Mouse (Mus musculus) MEL (cell line): ENCODE results near the gene Frk. TPM values are rescaled to one million over a fixed set of nuclear protein-coding genes. Genes with fewer than 3 reads are reported as not detected.

ENCODE experiments used
- DNase-seq: peaks from one replicate; pipeline ENCODE4 v3.0.0; 2011; ENCODE audit warnings: low read depth, low spot score
- H3K27ac ChIP-seq: 2 replicates; pipeline ENCODE4 v1.5.1; 2012; ENCODE audit warnings: low read depth, mild to moderate bottlenecking, control low read depth, low read length, moderate library complexity; ENCODE audit not compliant: control insufficient read depth
- H3K27me3 ChIP-seq, 2 experiments: fragments of 150-350 bp in 1 of 2; sonication (generic) in 1 of 2; 2 replicates each; pipeline ENCODE4 v1.6.1; 2012; ENCODE audit warnings: low read length in 2 of 2, mild to moderate bottlenecking in 2 of 2, improper control_type of control experiment in 1 of 2, moderate library complexity in 1 of 2; ENCODE audit not compliant: insufficient read depth in 2 of 2, control insufficient read depth in 1 of 2
- H3K36me3 ChIP-seq, 2 experiments: 2 replicates each; pipeline ENCODE4 v1.6.1; 2012 to 2014; ENCODE audit warnings: low read length in 2 of 2, improper control_type of control experiment in 1 of 2, inconsistent platforms in 1 of 2, mild to moderate bottlenecking in 1 of 2; ENCODE audit not compliant: insufficient read depth in 2 of 2, control insufficient read depth in 1 of 2
- H3K4me1 ChIP-seq, 2 experiments: fragments of 150-350 bp in 1 of 2; sonication (generic) in 1 of 2; 2 replicates each; pipeline ENCODE4 v1.6.1; 2012; ENCODE audit warnings: low read length in 2 of 2, improper control_type of control experiment in 1 of 2, mild to moderate bottlenecking in 1 of 2; ENCODE audit not compliant: insufficient read depth in 2 of 2, control insufficient read depth in 1 of 2
- H3K4me3 ChIP-seq, 2 experiments: fragments of 150-350 bp in 1 of 2; sonication (generic) in 1 of 2; 2 replicates each; pipeline ENCODE4 v1.5.1; 2012; ENCODE audit warnings: low read depth in 2 of 2, low read length in 2 of 2, mild to moderate bottlenecking in 2 of 2, moderate library complexity in 2 of 2, control low read depth in 1 of 2, improper control_type of control experiment in 1 of 2; ENCODE audit not compliant: control insufficient read depth in 1 of 2, insufficient read depth in 1 of 2
- H3K79me2 ChIP-seq: 2 replicates; pipeline ENCODE4 v1.6.1; 2012; ENCODE audit warnings: mild to moderate bottlenecking, low read length, moderate library complexity; ENCODE audit not compliant: control insufficient read depth, poor library complexity, insufficient read depth
- H3K9ac ChIP-seq: 2 replicates; pipeline ENCODE4 v1.6.1; 2012; ENCODE audit warnings: low read depth, mild to moderate bottlenecking, control low read depth, low read length, moderate library complexity; ENCODE audit not compliant: control insufficient read depth, poor library complexity, severe bottlenecking
- H3K9me3 ChIP-seq: fragments of 150-350 bp; sonication (generic); replicated peaks from 2 replicates; pipeline ENCODE4 v1.6.1; 2012; ENCODE audit warnings: mild to moderate bottlenecking, low read length, improper control_type of control experiment, moderate library complexity; ENCODE audit not compliant: insufficient read depth
- CHD1 ChIP-seq: IDR thresholded peaks from 2 replicates; pipeline ENCODE4 v1.6.1; 2012; ENCODE audit warnings: low read depth, mild to moderate bottlenecking, inconsistent platforms, low read length, improper control_type of control experiment
- GATA1 ChIP-seq: IDR thresholded peaks from 2 replicates; pipeline ENCODE4 v1.6.1; 2011; ENCODE audit warnings: low read depth, low read length, improper control_type of control experiment
- HCFC1 ChIP-seq: IDR thresholded peaks from 2 replicates; pipeline ENCODE4 v1.6.1; 2012; ENCODE audit warnings: low read depth, mild to moderate bottlenecking, inconsistent platforms, low read length, improper control_type of control experiment, moderate library complexity
- MAZ ChIP-seq: IDR thresholded peaks from 2 replicates; pipeline ENCODE4 v1.6.1; 2012; ENCODE audit warnings: low read depth, mild to moderate bottlenecking, inconsistent platforms, low read length, improper control_type of control experiment
- MYC ChIP-seq: IDR thresholded peaks from 2 replicates; pipeline ENCODE4 v1.6.1; 2011; ENCODE audit warnings: low read depth, mild to moderate bottlenecking, low read length, improper control_type of control experiment, moderate library complexity
- NELFE ChIP-seq: IDR thresholded peaks from 2 replicates; pipeline ENCODE4 v1.6.1; 2011; ENCODE audit warnings: low read depth, low read length, improper control_type of control experiment
- TBP ChIP-seq: IDR thresholded peaks from 2 replicates; pipeline ENCODE4 v1.8.0; 2011; ENCODE audit warnings: low read depth, low read length, improper control_type of control experiment
- USF2 ChIP-seq, 2 experiments: IDR thresholded peaks; 2 replicates each; pipeline ENCODE4 v1.6.1; 2011 to 2012; ENCODE audit warnings: improper control_type of control experiment in 2 of 2, low read length in 2 of 2, borderline replicate concordance in 1 of 2, inconsistent platforms in 1 of 2, low read depth in 1 of 2, mild to moderate bottlenecking in 1 of 2; ENCODE audit not compliant: insufficient read depth in 1 of 2
- ZMIZ1 ChIP-seq: IDR thresholded peaks from 2 replicates; pipeline ENCODE4 v1.6.1; 2012; ENCODE audit warnings: low read depth, mild to moderate bottlenecking, inconsistent platforms, low read length, improper control_type of control experiment, moderate library complexity
- ZNF384 ChIP-seq: IDR thresholded peaks from 2 replicates; pipeline ENCODE4 v1.6.1; 2012; ENCODE audit warnings: low read depth, mild to moderate bottlenecking, inconsistent platforms, low read length, improper control_type of control experiment
- polyA plus RNA-seq, 2 experiments: library from polyadenylated mRNA; stranded (reverse) in 1 of 2; unstranded in 1 of 2; fragments of >175 nt in 1 of 2; fragments of >200 nt in 1 of 2; gene quantifications; 2 replicates each; pipeline versions ENCODE4 v1.2.1 to v1.2.4; 2012; ENCODE audit warnings: low replicate concordance in 2 of 2, low read depth in 1 of 2; ENCODE audit not compliant: insufficient read length in 2 of 2, insufficient read depth in 1 of 2, missing spikeins in 1 of 2
- total RNA-seq: library from RNA; depleted of rRNA; stranded (reverse); fragments of 300-350 nt; gene quantifications from 2 replicates; pipeline ENCODE4 v1.2.3, GENCODE M21; 2012

Gene Frk
- total and polyA plus RNA-seq, 3 experiments: not detected

- no peaks in the 10 kb centered on the region for H3K4me1 ChIP-seq
- no peak overlapping the region for H3K27ac ChIP-seq
- no peak overlapping the region for H3K9ac ChIP-seq
- no peaks in the 10 kb centered on the region for H3K9me3 ChIP-seq
- no peak overlapping the region for H3K4me3 ChIP-seq
- H3K27me3 ChIP-seq: no peaks in the 10 kb centered on the region
- TF ChIP-seq NELFE: no peak
- TF ChIP-seq GATA1: no peak
- no peak for TF ChIP-seq TBP
- TF ChIP-seq MYC: no peak
- TF ChIP-seq USF2 (IDR thresholded peaks at IDR 0.05; ENCODE audit: borderline replicate concordance in 1 of 2, insufficient read depth in 1 of 2, low read depth in 1 of 2, low read length in 2 of 2): no peak
- TF ChIP-seq ZNF384: no peak
- no peak for DNase-seq
- H3K36me3 ChIP-seq: no peaks in the 10 kb centered on the region
- H3K79me2 ChIP-seq: no peaks in the 10 kb centered on the region
Measured at GRCm38 (mm10) chr10:34551636-34552035, 68.4 kb downstream of the Frk start.

GRCm38 (mm10) chr10:34563518-34564176, 80.4 kb downstream of the Frk start:
- no peaks in the 10 kb centered on the region for H3K79me2 ChIP-seq
- H3K36me3 ChIP-seq: no peaks in the 10 kb centered on the region
- TF ChIP-seq MAZ (no peak), HCFC1 (no peak), CHD1 (no peak), TBP (no peak)
- no peaks in the 10 kb centered on the region for H3K4me1 ChIP-seq
- no peak for DNase-seq
- H3K9me3 ChIP-seq: no peaks in the 10 kb centered on the region
- H3K9ac ChIP-seq: no peak overlapping the region
- no peak overlapping the region for H3K4me3 ChIP-seq
- H3K27me3 ChIP-seq: no peaks in the 10 kb centered on the region
- H3K27ac ChIP-seq: no peak overlapping the region

- no peak for DNase-seq
- no peaks in the 10 kb centered on the region for H3K79me2 ChIP-seq
- TF ChIP-seq ZMIZ1: no peak
- TF ChIP-seq NELFE: no peak
- TF ChIP-seq, all 39 proteins: peak for 0
- Histone ChIP-seq H3K4me3 (no peak overlapping the region), H3K9ac (no peak overlapping the region), H3K27ac (no peak overlapping the region), H3K27me3 (no peaks in the 10 kb centered on the region), H3K36me3 (no peaks in the 10 kb centered on the region), H3K9me3 (no peaks in the 10 kb centered on the region), H3K4me1 (no peaks in the 10 kb centered on the region)
Measured at GRCm38 (mm10) chr10:34615474-34615873, 132.3 kb downstream of the Frk start.
